Mouse (Mus musculus) brain, adult 2 months (tissue): Measurements from ENCODE around the gene Gatad2a.

Experiments
- DNase-seq: peaks from one replicate; pipeline ENCODE4 v3.0.0; 2011; ENCODE audit warnings: low read depth, low spot score

Gatad2a gene

GRCm38 (mm10) chr8:69937466-69937865 lies 58.7 kb downstream of the Gatad2a start:
- DNase-seq = no peak

GRCm38 (mm10) chr8:69936050-69936794 lies 60.0 kb downstream of the Gatad2a start:
- peak; percentile 82 for DNase-seq

- no peak for DNase-seq
These were observed 60.8 kb downstream of the Gatad2a start for GRCm38 (mm10) chr8:69935431-69935830.

- DNase-seq = no peak
These were observed 61.6 kb downstream of the Gatad2a start for GRCm38 (mm10) chr8:69934582-69934981.

GRCm38 (mm10) chr8:69933811-69934210 lies 62.4 kb downstream of the Gatad2a start:
- no peak for DNase-seq

GRCm38 (mm10) chr8:69926901-69927300 lies 69.3 kb downstream of the Gatad2a start:
- DNase-seq = no peak

- DNase-seq = no peak
These were observed 72.2 kb downstream of the Gatad2a start for GRCm38 (mm10) chr8:69923986-69924385.

GRCm38 (mm10) chr8:69921141-69921540 lies 75.0 kb downstream of the Gatad2a start:
- DNase-seq = no peak

- DNase-seq = peak; percentile 80
These were observed 76.1 kb downstream of the Gatad2a start for GRCm38 (mm10) chr8:69919876-69920662.

GRCm38 (mm10) chr8:69919010-69919409 lies 77.2 kb downstream of the Gatad2a start:
- DNase-seq = peak; percentile 96

GRCm38 (mm10) chr8:69918506-69918905 lies 77.7 kb downstream of the Gatad2a start:
- no peak for DNase-seq

GRCm38 (mm10) chr8:69915748-69916147 lies 80.4 kb downstream of the Gatad2a start:
- DNase-seq = peak; percentile 83

- DNase-seq = no peak
These were observed 81.7 kb downstream of the Gatad2a start for GRCm38 (mm10) chr8:69914526-69914925.

- peak; percentile 90 for DNase-seq
These were observed 83.6 kb downstream of the Gatad2a start for GRCm38 (mm10) chr8:69912478-69913074.

- DNase-seq = no peak
These were observed 84.3 kb downstream of the Gatad2a start for GRCm38 (mm10) chr8:69911917-69912316.

GRCm38 (mm10) chr8:69907106-69907505 lies 89.1 kb downstream of the Gatad2a start:
- DNase-seq = no peak

- peak; percentile 60 for DNase-seq
These were observed 89.9 kb downstream of the Gatad2a start for GRCm38 (mm10) chr8:69906260-69906659.

- DNase-seq = no peak
These were observed 92.1 kb downstream of the Gatad2a start for GRCm38 (mm10) chr8:69904096-69904495.

- DNase-seq = peak; percentile 100
These were observed 93.1 kb downstream of the Gatad2a start for GRCm38 (mm10) chr8:69903063-69903542.

- DNase-seq = no peak
These were observed 93.8 kb downstream of the Gatad2a start, which contains the start of the genes Tssk6, Ndufa13 and Yjefn3 for GRCm38 (mm10) chr8:69902163-69903062. Tssk6 (plus strand) TSS chr8:69902184. Ndufa13 (minus strand) TSS chr8:69902558. Yjefn3 (minus strand) TSS chr8:69902712.
